Mouse (Mus musculus) C2C12 (cell line): ENCODE results near the gene Sox6.

Source experiments
- CEBPB ChIP-seq: IDR thresholded peaks from one replicate; pipeline ENCODE4 v1.6.1; 2011; ENCODE audit warnings: low read depth, mild to moderate bottlenecking, control low read depth, moderate library complexity
- CTCF ChIP-seq: IDR thresholded peaks from one replicate; pipeline ENCODE4 v1.5.1; 2011; ENCODE audit not compliant: control insufficient read depth, insufficient read depth, insufficient read length
- MAX ChIP-seq: IDR thresholded peaks from one replicate; pipeline ENCODE4 v1.6.1; 2011; ENCODE audit warnings: mild to moderate bottlenecking, control low read depth
- MYOD1 ChIP-seq: IDR thresholded peaks from one replicate; pipeline ENCODE4 v1.6.1; 2011; ENCODE audit warnings: low read depth; ENCODE audit not compliant: control insufficient read depth, insufficient read length
- MYOG ChIP-seq: IDR thresholded peaks from one replicate; pipeline ENCODE4 v1.6.1; 2011; ENCODE audit not compliant: control insufficient read depth, insufficient read length; ENCODE audit errors: extremely low read depth
- USF1 ChIP-seq: IDR thresholded peaks from one replicate; pipeline ENCODE4 v1.6.1; 2011; ENCODE audit warnings: low read depth, mild to moderate bottlenecking, control low read depth, moderate library complexity

DNA sequence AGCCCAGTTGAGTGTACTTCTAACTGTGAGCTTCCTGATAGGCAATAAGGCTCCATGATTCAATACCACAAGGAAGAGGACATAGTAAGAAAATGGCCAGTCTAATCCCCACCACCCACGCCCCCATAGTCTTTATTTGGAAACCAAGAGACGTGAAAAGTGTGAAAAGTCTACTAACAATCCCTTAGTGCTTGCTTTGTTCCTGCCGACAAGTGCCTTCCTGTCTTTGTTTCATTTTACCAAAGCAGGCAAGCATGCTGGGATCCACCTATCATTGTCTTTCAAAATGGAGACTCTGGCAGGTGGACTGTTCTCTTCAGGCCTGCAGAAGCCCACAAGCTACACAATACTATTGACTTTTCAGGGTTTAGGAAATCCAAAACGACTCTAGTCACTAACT lies 495.0 kb downstream of the Sox6 start:
- TF ChIP-seq CTCF: no peak
- TF ChIP-seq USF1: no peak
- no peak for TF ChIP-seq CEBPB
- TF ChIP-seq MYOG: no peak
- TF ChIP-seq MYOD1: no peak
- no peak for TF ChIP-seq MAX
